Mouse (Mus musculus) c-Kit-positive CD71-positive TER-119-positive erythroid progenitor cells, embryonic 14.5 days (primary cell): ENCODE results near the gene Snx29.
"Not testable (repeated sequence)": the region's sequence is repeated elsewhere in the genome, so short reads cannot be mapped to it uniquely, and the experiment has no call there.

Experiments
- DNase-seq: peaks from one replicate; pipeline ENCODE4 v3.0.0-alpha.2; 2013; ENCODE audit warnings: low spot score

Snx29 gene

GRCm38 (mm10) chr16:11533441-11533840 lies 210.7 kb downstream of the Snx29 start:
- DNase-seq = no peak

GRCm38 (mm10) chr16:11537663-11538062 lies 215.0 kb downstream of the Snx29 start:
- DNase-seq = no peak

- DNase-seq = no peak
These were observed 215.5 kb downstream of the Snx29 start for GRCm38 (mm10) chr16:11538191-11538590.

- DNase-seq = no peak
These were observed 218.3 kb downstream of the Snx29 start for GRCm38 (mm10) chr16:11540961-11541360.

- DNase-seq = no peak
These were observed 219.1 kb downstream of the Snx29 start for GRCm38 (mm10) chr16:11541769-11542168.

- DNase-seq = no peak
These were observed 227.5 kb downstream of the Snx29 start for GRCm38 (mm10) chr16:11550043-11550725.

GRCm38 (mm10) chr16:11561714-11562113 lies 239.0 kb downstream of the Snx29 start:
- DNase-seq = no peak

GRCm38 (mm10) chr16:11563846-11564245 lies 241.1 kb downstream of the Snx29 start:
- no peak for DNase-seq

GRCm38 (mm10) chr16:11565126-11565525 lies 242.4 kb downstream of the Snx29 start:
- no peak for DNase-seq

GRCm38 (mm10) chr16:11567594-11567993 lies 244.9 kb downstream of the Snx29 start:
- no peak for DNase-seq

GRCm38 (mm10) chr16:11568095-11568494 lies 245.4 kb downstream of the Snx29 start:
- no peak for DNase-seq

GRCm38 (mm10) chr16:11568601-11569000 lies 245.9 kb downstream of the Snx29 start:
- DNase-seq = no peak

GRCm38 (mm10) chr16:11569127-11569526 lies 246.4 kb downstream of the Snx29 start:
- DNase-seq = no peak

- DNase-seq = no peak
These were observed 247.4 kb downstream of the Snx29 start for GRCm38 (mm10) chr16:11570072-11570471.

- DNase-seq = no peak
These were observed 251.8 kb downstream of the Snx29 start for GRCm38 (mm10) chr16:11574517-11574916.

GRCm38 (mm10) chr16:11575733-11576132 lies 253.0 kb downstream of the Snx29 start:
- DNase-seq = not testable (repeated sequence)

GRCm38 (mm10) chr16:11577541-11578255 lies 255.0 kb downstream of the Snx29 start:
- no peak for DNase-seq

- DNase-seq = peak; percentile 31
These were observed 257.0 kb downstream of the Snx29 start for GRCm38 (mm10) chr16:11579676-11580098.

GRCm38 (mm10) chr16:11583941-11584639 lies 261.4 kb downstream of the Snx29 start:
- peak; percentile 75 for DNase-seq

- no peak for DNase-seq
These were observed 266.0 kb downstream of the Snx29 start for GRCm38 (mm10) chr16:11588689-11589088.

GRCm38 (mm10) chr16:11589336-11589735 lies 266.6 kb downstream of the Snx29 start:
- no peak for DNase-seq

GRCm38 (mm10) chr16:11589782-11590695 lies 267.3 kb downstream of the Snx29 start:
- no peak for DNase-seq
